Mouse (Mus musculus) C2C12 (cell line): ENCODE measurements around the gene Hdac10.

Experiments used
- CTCF ChIP-seq: IDR thresholded peaks from one replicate; pipeline ENCODE4 v1.5.1; 2011; ENCODE audit not compliant: control insufficient read depth, insufficient read depth, insufficient read length
- MAX ChIP-seq: IDR thresholded peaks from one replicate; pipeline ENCODE4 v1.6.1; 2011; ENCODE audit warnings: mild to moderate bottlenecking, control low read depth
- MYOD1 ChIP-seq: IDR thresholded peaks from one replicate; pipeline ENCODE4 v1.6.1; 2011; ENCODE audit warnings: low read depth; ENCODE audit not compliant: control insufficient read depth, insufficient read length
- MYOG ChIP-seq: IDR thresholded peaks from one replicate; pipeline ENCODE4 v1.6.1; 2011; ENCODE audit not compliant: control insufficient read depth, insufficient read length; ENCODE audit errors: extremely low read depth
- USF1 ChIP-seq: IDR thresholded peaks from one replicate; pipeline ENCODE4 v1.6.1; 2011; ENCODE audit warnings: low read depth, mild to moderate bottlenecking, control low read depth, moderate library complexity

GRCm38 (mm10) chr15:89090662-89091061 is 37.8 kb downstream of the Hdac10 start:
- TF ChIP-seq CTCF = no peak
- no peak for TF ChIP-seq USF1
- TF ChIP-seq MAX = no peak
- TF ChIP-seq MYOD1 = no peak
- no peak for TF ChIP-seq MYOG
